Mouse (Mus musculus) hindbrain, embryonic 14.5 days (tissue): ENCODE measurements around the gene Lrrc73. TPM values are rescaled to one million over a fixed set of nuclear protein-coding genes. Genes with fewer than 3 reads are reported as not detected.
A peak's percentile ranks its signal among the peaks of the same experiment; 100 is the strongest.

Source experiments
- ATAC-seq: fragments of 200-750 bp; cut with Nextera tagmentation; 2 replicates; pipeline ENCODE4 v1.8.0; 2017; ENCODE audit warnings: moderate number of reproducible peaks, mild to moderate bottlenecking, moderate TSS enrichment, moderate library complexity; ENCODE audit not compliant: low FRiP score
- DNase-seq: peaks from one replicate; pipeline ENCODE4 v3.0.0-alpha.2; 2015; ENCODE audit warnings: low spot score
- H3K27ac ChIP-seq: fragments of 300-500 bp; sonication (generic); 2 replicates; pipeline ENCODE4 v1.5.1; 2014; ENCODE audit warnings: mild to moderate bottlenecking, moderate library complexity
- H3K27me3 ChIP-seq: fragments of 300-500 bp; sonication (generic); 2 replicates; pipeline ENCODE4 v1.6.1; 2014; ENCODE audit warnings: mild to moderate bottlenecking, low read length, mixed read lengths; ENCODE audit not compliant: control insufficient read depth, insufficient read depth
- H3K36me3 ChIP-seq: fragments of 300-500 bp; sonication (generic); replicated peaks from 2 replicates; pipeline ENCODE4 v1.6.1; 2014; ENCODE audit not compliant: control insufficient read depth, insufficient read depth
- H3K4me1 ChIP-seq: fragments of 300-500 bp; sonication (generic); replicated peaks from 2 replicates; pipeline ENCODE4 v1.6.1; 2014; ENCODE audit warnings: antibody characterized with exemption, low read length, mixed read lengths; ENCODE audit not compliant: control insufficient read depth, insufficient read depth
- H3K4me2 ChIP-seq: fragments of 300-500 bp; sonication (generic); replicated peaks from 2 replicates; pipeline ENCODE4 v1.6.1; 2014; ENCODE audit warnings: mild to moderate bottlenecking, moderate library complexity
- H3K4me3 ChIP-seq: fragments of 300-500 bp; sonication (generic); replicated peaks from 2 replicates; pipeline ENCODE4 v1.5.1; 2014; ENCODE audit warnings: mild to moderate bottlenecking, low read length
- H3K9ac ChIP-seq: fragments of 300-500 bp; sonication (generic); 2 replicates; pipeline ENCODE4 v1.6.1; 2014
- H3K9me3 ChIP-seq: fragments of 300-500 bp; sonication (generic); 2 replicates; pipeline ENCODE4 v1.6.1; 2016; ENCODE audit warnings: low read length; ENCODE audit not compliant: control insufficient read depth
- WGBS: fragments of 180-500 bp; shearing (Covaris S2); extraction: QIAGEN DNeasy Blood & Tissue Kit; methylation state at CpG from one replicate; pipeline ENCODE4 v1.1.7; 2014; 5-methylcytosine and 5-hydroxymethylcytosine counted together
- polyA plus RNA-seq: library from polyadenylated mRNA; unstranded; fragments of >200 nt; fragmentation: Nextera tagmentation; extraction: Ambion mirVana; gene quantifications from 2 replicates; pipeline ENCODE4 v1.2.1, GENCODE M21; 2014

Lrrc73 gene
- polyA plus RNA-seq, 1 experiment from 2014 or later, result 15.1 TPM

DNA sequence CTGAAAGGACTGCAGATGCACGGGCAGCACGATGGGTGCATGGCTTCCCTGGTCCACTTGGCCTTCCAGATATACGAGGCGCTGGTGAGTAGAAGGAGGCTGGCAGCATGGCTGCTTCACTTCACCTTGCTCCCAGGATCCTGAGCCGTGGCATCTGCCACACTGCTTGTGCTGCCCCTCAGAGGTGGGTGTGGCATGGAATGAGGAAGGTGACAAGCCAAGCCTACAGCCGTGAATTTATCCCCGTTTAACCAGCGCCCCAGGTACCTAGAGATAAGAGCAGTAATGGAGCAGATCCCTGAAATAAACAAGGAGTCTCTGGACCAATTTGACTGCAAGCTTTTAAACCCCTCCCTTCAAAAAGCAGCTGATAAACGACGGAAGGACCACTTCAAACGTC lies 11.9 kb upstream of the Lrrc73 start:
- H3K9ac ChIP-seq, result no peak overlapping the region
- H3K4me2 ChIP-seq, result no peak overlapping the region
- H3K27ac ChIP-seq, result no peak overlapping the region
- H3K36me3 ChIP-seq, result peaks cover 98% of the 10 kb centered on the region
- H3K9me3 ChIP-seq, result no peaks in the 10 kb centered on the region
- WGBS, result 83% methylated on average over 11 of the region's 11 CpGs
- no peak for ATAC-seq
- DNase-seq, result no peak
- no peaks in the 10 kb centered on the region for H3K27me3 ChIP-seq
- peaks cover 2% of the 10 kb centered on the region; the same call in 1 of the 2 replicates for H3K4me1 ChIP-seq
- H3K4me3 ChIP-seq, result no peak overlapping the region

DNA sequence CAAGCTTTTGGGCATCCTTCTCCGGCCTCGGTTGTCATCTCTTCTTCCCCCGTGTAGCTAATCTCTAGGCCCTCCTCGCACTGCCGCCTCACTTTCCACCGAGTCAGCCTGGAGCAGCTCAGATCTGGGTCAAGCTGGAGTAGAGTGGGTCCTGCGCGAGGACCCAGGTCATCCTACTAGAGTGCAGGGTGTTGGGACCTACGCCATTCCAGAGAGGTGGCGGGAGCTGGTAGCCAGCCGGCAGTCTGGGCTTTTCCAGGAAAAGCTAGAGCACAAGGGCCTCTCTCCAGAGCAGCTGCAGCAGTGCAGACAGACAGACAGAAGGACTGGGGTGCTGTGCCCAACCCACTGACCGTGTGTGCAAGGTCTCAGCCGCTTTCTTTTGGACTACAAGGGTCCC lies 11.1 kb upstream of the Lrrc73 start:
- DNase-seq, result no peak
- H3K27me3 ChIP-seq, result no peaks in the 10 kb centered on the region
- no peak for ATAC-seq
- H3K4me2 ChIP-seq, result no peak overlapping the region
- 93% methylated on average over 13 of the region's 13 CpGs for WGBS
- H3K27ac ChIP-seq, result no peak overlapping the region
- H3K9me3 ChIP-seq, result no peaks in the 10 kb centered on the region
- H3K4me1 ChIP-seq, result peaks cover 10% of the 10 kb centered on the region
- peaks cover 92% of the 10 kb centered on the region for H3K36me3 ChIP-seq
- no peak overlapping the region for H3K9ac ChIP-seq
- no peak overlapping the region for H3K4me3 ChIP-seq

DNA sequence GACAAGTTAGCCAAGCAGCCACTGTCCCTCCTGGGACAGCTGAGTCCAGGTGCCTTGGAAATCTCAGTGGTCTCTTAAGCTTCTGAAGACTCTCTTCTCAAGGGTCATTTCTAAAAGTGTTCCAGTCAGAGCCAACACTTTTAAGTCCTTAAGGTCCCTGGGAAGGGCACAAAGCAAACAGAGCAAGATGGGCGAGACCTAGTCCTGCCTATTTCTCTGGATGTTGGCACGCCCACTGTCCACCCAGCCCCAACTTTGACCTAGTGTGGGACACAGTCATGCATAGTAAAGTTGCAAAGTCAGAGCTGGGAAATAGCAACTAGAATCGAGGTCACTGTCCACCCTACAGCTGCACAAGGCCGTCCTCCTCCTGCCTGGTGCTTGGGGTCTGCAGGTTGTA lies 10.3 kb upstream of the Lrrc73 start:
- Histone ChIP-seq H3K4me1 (peaks cover 10% of the 10 kb centered on the region), H3K27ac (no peak overlapping the region), H3K4me2 (no peak overlapping the region), H3K27me3 (no peaks in the 10 kb centered on the region), H3K36me3 (peaks cover 85% of the 10 kb centered on the region), H3K4me3 (no peak overlapping the region), H3K9me3 (no peaks in the 10 kb centered on the region), H3K9ac (no peak overlapping the region)
- ATAC-seq (no peak), DNase-seq (no peak)
- WGBS, result 91% methylated on average over 4 of the region's 4 CpGs

- peaks cover 11% of the 10 kb centered on the region for H3K4me1 ChIP-seq
- no peak overlapping the region for H3K9ac ChIP-seq
- 79% methylated on average over 2 of the region's 2 CpGs for WGBS
- no peak for ATAC-seq
- peaks cover 78% of the 10 kb centered on the region for H3K36me3 ChIP-seq
- no peak overlapping the region for H3K27ac ChIP-seq
- no peaks in the 10 kb centered on the region for H3K27me3 ChIP-seq
- no peaks in the 10 kb centered on the region for H3K9me3 ChIP-seq
- DNase-seq, result no peak
- no peak overlapping the region for H3K4me3 ChIP-seq
- no peak overlapping the region for H3K4me2 ChIP-seq
Observed at GRCm38 (mm10) chr17:46243624-46244023, 9.7 kb upstream of the Lrrc73 start.

- 74% methylated on average over 10 of the region's 10 CpGs for WGBS
- Histone ChIP-seq H3K4me1 (peaks cover 18% of the 10 kb centered on the region), H3K4me2 (no peak overlapping the region), H3K9me3 (no peaks in the 10 kb centered on the region), H3K36me3 (peaks cover 74% of the 10 kb centered on the region), H3K27me3 (no peaks in the 10 kb centered on the region), H3K4me3 (no peak overlapping the region), H3K27ac (no peak overlapping the region), H3K9ac (no peak overlapping the region)
- ATAC-seq (no peak), DNase-seq (no peak)
Observed at GRCm38 (mm10) chr17:46244579-46244978, 8.8 kb upstream of the Lrrc73 start.

DNA sequence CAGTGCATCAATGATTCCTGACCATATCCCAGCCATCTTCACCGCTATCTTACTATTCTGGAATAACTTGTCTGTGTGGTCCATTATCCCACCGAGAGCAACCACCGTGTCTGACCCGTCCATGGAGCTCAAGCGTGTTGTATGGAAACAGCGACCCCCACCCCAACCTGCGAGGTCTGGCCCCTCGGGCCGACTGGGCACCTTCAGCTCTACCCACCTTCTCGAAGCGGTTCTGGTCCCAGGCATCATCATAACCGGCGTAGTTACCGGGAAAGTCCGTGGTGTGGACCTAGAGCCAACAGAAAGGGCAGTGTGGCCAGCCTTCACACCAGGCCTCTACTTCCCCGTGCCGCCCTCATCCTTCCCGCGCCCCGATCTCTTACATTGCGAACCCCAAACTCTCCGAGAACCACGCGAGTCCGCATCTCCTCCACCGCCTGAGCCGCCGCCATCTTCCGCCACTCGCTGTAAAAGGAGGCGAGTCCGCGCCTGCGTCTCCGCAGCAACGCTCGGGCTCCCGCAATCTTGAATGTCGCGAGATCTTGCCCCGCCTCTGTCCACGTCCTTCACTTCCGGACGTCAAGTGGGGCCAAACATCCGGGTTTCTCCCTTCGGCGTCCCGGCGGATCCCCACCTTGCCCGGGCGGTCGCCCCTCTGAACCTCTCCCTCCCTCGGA lies 5.7 kb upstream of the Lrrc73 start, which contains the start of the genes Polr1c and Yipf3:
Gene Polr1c (minus strand): TSS at position 543 of the 677 bp plus-strand sequence.
Gene Yipf3 (plus strand): TSS at position 569 of the 677 bp plus-strand sequence.
- H3K4me2 ChIP-seq, result peak within 1 kb of the TSS; percentile 94
- under 1% methylated on average over 53 of the region's 53 CpGs for WGBS
- peak within 1 kb of the TSS; percentile 95 for H3K4me3 ChIP-seq
- peaks cover 18% of the 10 kb centered on the region for H3K4me1 ChIP-seq
- H3K36me3 ChIP-seq, result peaks cover 73% of the 10 kb centered on the region
- no peaks in the 10 kb centered on the region for H3K9me3 ChIP-seq
- ATAC-seq, result peak; percentile 94
- H3K27me3 ChIP-seq, result no peaks in the 10 kb centered on the region
- H3K27ac ChIP-seq, result peak within 1 kb of the TSS; percentile 82
- peak within 1 kb of the TSS; percentile 96 for H3K9ac ChIP-seq
- peak; percentile 98 for DNase-seq

GRCm38 (mm10) chr17:46248189-46248522 lies 5.2 kb upstream of the Lrrc73 start:
- WGBS, result under 1% methylated on average over 31 of the region's 37 CpGs
- Histone ChIP-seq H3K9me3 (no peaks in the 10 kb centered on the region), H3K36me3 (peaks cover 68% of the 10 kb centered on the region), H3K4me2 (peak overlapping the region; percentile 94), H3K4me3 (peak overlapping the region; percentile 95), H3K27me3 (no peaks in the 10 kb centered on the region), H3K27ac (peak overlapping the region; percentile 82), H3K4me1 (peaks cover 18% of the 10 kb centered on the region), H3K9ac (peak overlapping the region; percentile 96)
- DNase-seq (no peak), ATAC-seq (no peak; the same call in 1 of the 2 replicates)

- peaks cover 39% of the 10 kb centered on the region for H3K36me3 ChIP-seq
- H3K9ac ChIP-seq, result no peak overlapping the region
- no peak for DNase-seq
- H3K27ac ChIP-seq, result no peak overlapping the region
- WGBS, result 86% methylated on average over 7 of the region's 7 CpGs
- H3K4me1 ChIP-seq, result peaks cover 35% of the 10 kb centered on the region
- no peak overlapping the region for H3K4me3 ChIP-seq
- ATAC-seq, result no peak
- H3K4me2 ChIP-seq, result no peak overlapping the region
- no peaks in the 10 kb centered on the region for H3K27me3 ChIP-seq
- H3K9me3 ChIP-seq, result no peaks in the 10 kb centered on the region
Observed at GRCm38 (mm10) chr17:46251174-46251573, 2.2 kb upstream of the Lrrc73 start.

DNA sequence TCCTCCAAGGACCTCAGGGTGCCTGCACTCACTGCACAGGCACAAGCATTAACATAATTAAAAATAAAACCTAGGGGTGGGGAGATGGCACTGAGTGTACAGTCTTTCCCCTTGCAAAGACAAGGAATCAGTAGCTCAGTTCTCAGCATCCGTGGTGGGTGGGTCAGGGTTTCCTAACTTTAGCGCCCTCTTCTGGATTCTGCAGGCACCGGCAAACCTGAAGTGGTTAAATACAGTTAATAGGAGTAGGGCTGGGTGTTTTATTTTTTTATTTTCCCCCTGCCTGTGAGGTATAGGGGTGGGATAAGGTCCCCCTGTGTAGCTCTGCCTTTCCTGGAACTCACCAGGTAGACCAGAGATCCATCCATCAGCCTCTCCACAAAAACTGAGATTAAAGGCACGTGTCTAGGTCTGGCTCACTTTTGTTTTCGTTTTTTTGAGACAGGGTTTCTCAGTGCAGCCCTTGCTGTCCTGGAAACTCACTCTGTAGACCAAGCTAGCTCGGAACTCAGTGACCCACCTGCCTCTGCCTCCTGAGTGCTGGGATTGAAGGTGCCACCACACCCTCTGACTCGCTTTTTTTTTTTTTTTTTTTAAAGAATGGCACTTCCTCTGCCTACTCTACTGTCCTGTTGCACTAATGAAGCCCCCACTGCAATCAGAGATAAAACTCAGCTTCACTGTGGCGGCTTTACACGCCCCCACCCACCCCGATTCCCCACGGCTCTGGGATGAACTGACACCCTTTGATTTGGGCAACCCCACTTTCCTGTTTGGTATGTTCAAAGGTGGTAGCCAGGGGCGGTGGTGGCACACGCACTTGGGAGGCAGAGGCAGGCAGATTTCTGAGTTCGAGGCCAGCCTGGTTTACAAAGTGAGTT lies 520 bp upstream of the Lrrc73 start:
- Histone ChIP-seq H3K4me3 (peak overlapping the region; percentile 82; the same call in 1 of the 2 replicates), H3K9me3 (no peaks in the 10 kb centered on the region), H3K27me3 (no peaks in the 10 kb centered on the region), H3K36me3 (peaks cover 43% of the 10 kb centered on the region), H3K4me1 (peaks cover 25% of the 10 kb centered on the region), H3K4me2 (peak overlapping the region; percentile 96), H3K27ac (0 out of 2 replicates have a peak overlapping the region, but pooled peaks have one; percentile 14), H3K9ac (peak overlapping the region; percentile 84)
- WGBS, result 59% methylated on average over 14 of the region's 14 CpGs
- DNase-seq (peak; percentile 46), ATAC-seq (no peak)
